ENCODE assay signal across 8 mouse cellular contexts in genomic region chr4:137676057-137676456, GRCm38 (mm10). TPM values are rescaled to one million over a fixed set of nuclear protein-coding genes. Genes with fewer than 3 reads are reported as not detected.
DNase-seq lines count a peak whose midpoint lies in the region.

No protein-coding gene starts in this region.

- peak; percentile 55 for DNase-seq in CD4-positive helper T cell, adult 2 months (ENCODE audit: low read depth, low spot score)
- DNase-seq in NIH3T3 (ENCODE audit: low read depth): peak; percentile 78
- DNase-seq in cerebellum, postnatal 4 days (ENCODE audit: low spot score in 2 of 2): peak; percentile 82 to 87
- DNase-seq in gastrocnemius, postnatal 36 days: peak; percentile 54 to 69
- peak; percentile 88 for DNase-seq in kidney, postnatal 4 days
- peak; percentile 78 for DNase-seq in lung, postnatal 36 days
- peak; percentile 85 for DNase-seq in right cerebral cortex, adult 18-20 months
- DNase-seq in urinary bladder, postnatal 4 days (ENCODE audit: low spot score in 2 of 2): peak; percentile 66 to 83

- intact Hi-C loops in gastrocnemius, postnatal 36 days (cut with DNase I): loop anchor here (5.0 kb wide), 1 partner anchor 161 kb away; no protein-coding TSS in a partner anchor

RNA-seq across cellular contexts. Expression of gene Rap1gap, which starts 11.5 kb away (rescaled TPM):
- 10 to 100 TPM in 1 of 2 experiments, 1 to 10 TPM in 1; 5.4 to 10.7 TPM for total RNA-seq in gastrocnemius, postnatal 36 days (2021)

Comparison
In these comparisons a context has a peak if more than half of its experiments do, and no peak if none do; other contexts are left out.
1. Peak in every context shown above with its lines: DNase-seq.